Mouse (Mus musculus) colon, adult 2 months (tissue): Measurements from ENCODE around the gene Fmo2. TPM values are rescaled to one million over a fixed set of nuclear protein-coding genes. Genes with fewer than 3 reads are reported as not detected.

Source experiments
- polyA plus RNA-seq: library from polyadenylated mRNA; depleted of rRNA; stranded (reverse); fragments of >200 nt; gene quantifications from 2 replicates; pipeline ENCODE4 v1.2.3, GENCODE M21; 2012; rRNA removed

Gene Fmo2
- polyA plus RNA-seq, result 5.7 and 6.8 TPM in 2 replicates

GRCm38 (mm10) chr1:162897838-162898811, at the start of gene Fmo2:
Gene Fmo2, minus strand, starts transcription at chr1:162898726.

GRCm38 (mm10) chr1:162937415-162937814, 38.9 kb upstream of the Fmo2 start, which contains the start of gene Fmo6:
Gene Fmo6, minus strand, starts transcription at chr1:162937515.

GRCm38 (mm10) chr1:162866280-162866681, 32.2 kb downstream of the Fmo2 start, which contains the start of gene Fmo1:
Gene Fmo1, minus strand, starts transcription at chr1:162866610.

Other genes starting within 250 kb of the Fmo2 start
- gene Myocos, start 240.5 kb downstream of the Fmo2 start, polyA plus RNA-seq, result not detected in 2 replicates
- 23.2 and 23.7 TPM in 2 replicates for gene Prrc2c, start 158.2 kb downstream of the Fmo2 start, polyA plus RNA-seq
- gene Fmo4, start 84.8 kb downstream of the Fmo2 start, polyA plus RNA-seq, result 1.0 and 1.3 TPM in 2 replicates
- gene Fmo1, start 32.1 kb downstream of the Fmo2 start, polyA plus RNA-seq, result 3.8 and 6.2 TPM in 2 replicates
- gene Fmo6, start 38.8 kb upstream of the Fmo2 start, polyA plus RNA-seq, result not detected in 2 replicates
- gene Fmo3, start 85.8 kb upstream of the Fmo2 start, polyA plus RNA-seq, result 0.07 TPM in 1 of 2 replicates, not detected in the other
- gene Mroh9, start 186.9 kb upstream of the Fmo2 start, polyA plus RNA-seq, result not detected in 2 replicates